Mouse (Mus musculus): ENCODE measurements around the gene Rtn1.

DNA sequence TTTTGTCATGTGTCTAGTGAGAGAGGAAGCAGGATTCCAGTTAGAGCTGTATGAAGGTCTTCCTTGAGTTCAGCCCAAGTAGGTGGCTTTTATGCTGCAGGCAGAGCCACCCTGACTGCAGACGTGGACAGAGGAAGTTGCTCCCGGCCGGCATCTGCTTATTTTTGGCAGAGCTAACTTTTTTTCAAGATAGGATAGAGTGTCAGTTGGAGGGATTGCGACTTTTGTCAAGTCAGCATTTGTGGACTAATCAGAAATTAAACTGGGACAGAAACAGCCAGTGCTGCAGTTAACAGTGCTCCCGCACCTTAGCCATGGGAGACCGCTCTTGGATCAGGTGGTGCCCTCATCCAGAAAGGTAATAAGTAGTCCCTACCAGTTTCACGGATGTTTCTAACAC, 211.4 kb downstream of the Rtn1 start:
- no peak for TF ChIP-seq TAL1 (IDR thresholded peaks at IDR 0.05; ENCODE audit: low read length)
- no peak for TF ChIP-seq GATA1 (IDR thresholded peaks at IDR 0.05; ENCODE audit: low read length)
